Mouse (Mus musculus): Measurements from ENCODE around the gene Tomt. TPM values are rescaled to one million over a fixed set of nuclear protein-coding genes. Genes with fewer than 3 reads are reported as not detected.

The Tomt gene
- polyA plus RNA-seq, 1 experiment = not detected

DNA sequence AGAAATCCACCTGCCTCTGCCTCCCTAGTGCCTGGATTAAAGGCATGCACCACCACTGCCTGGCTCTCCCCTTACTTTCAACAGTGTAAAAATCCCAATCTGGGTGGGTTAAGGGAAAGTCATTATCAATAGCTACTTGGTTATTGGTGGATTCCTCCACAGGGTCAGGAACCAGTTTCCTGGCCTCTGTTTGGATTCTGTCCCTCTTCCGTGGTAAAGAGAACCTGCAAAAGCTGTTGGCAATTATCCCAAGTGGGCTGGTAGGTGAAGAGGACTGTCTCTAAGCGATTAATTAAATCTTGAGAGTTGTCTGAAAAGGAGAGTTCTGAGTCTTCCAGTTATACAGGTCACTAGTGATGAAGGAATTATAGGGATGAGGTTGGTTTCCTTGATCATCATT lies 32.2 kb upstream of the Tomt start:
- Histone ChIP-seq H3K4me3 (ENCODE audit: low read depth, low read length) (no peak overlapping the region), H3K27ac (ENCODE audit: insufficient read depth, low read depth, low read length) (no peak overlapping the region), H3K36me3 (ENCODE audit: control insufficient read depth, insufficient read depth, low read length) (no peaks in the 10 kb centered on the region; the same call in 1 of the 2 replicates), H3K27me3 (ENCODE audit: control insufficient read depth, insufficient read depth, low read length) (no peaks in the 10 kb centered on the region), H3K4me1 (ENCODE audit: control insufficient read depth, insufficient read depth, insufficient read length, low read length) (peaks cover 5% of the 10 kb centered on the region; the same call in 1 of the 2 replicates)
- 66% methylated on average over 2 of the region's 2 CpGs for WGBS
- TF ChIP-seq CTCF (IDR thresholded peaks at IDR 0.05; ENCODE audit: extremely low read depth, insufficient read length, insufficient replicate concordance, low read depth, low read length) = no peak
- TF ChIP-seq POLR2A (IDR thresholded peaks at IDR 0.05; ENCODE audit: low read depth, low read length) = no peak

DNA sequence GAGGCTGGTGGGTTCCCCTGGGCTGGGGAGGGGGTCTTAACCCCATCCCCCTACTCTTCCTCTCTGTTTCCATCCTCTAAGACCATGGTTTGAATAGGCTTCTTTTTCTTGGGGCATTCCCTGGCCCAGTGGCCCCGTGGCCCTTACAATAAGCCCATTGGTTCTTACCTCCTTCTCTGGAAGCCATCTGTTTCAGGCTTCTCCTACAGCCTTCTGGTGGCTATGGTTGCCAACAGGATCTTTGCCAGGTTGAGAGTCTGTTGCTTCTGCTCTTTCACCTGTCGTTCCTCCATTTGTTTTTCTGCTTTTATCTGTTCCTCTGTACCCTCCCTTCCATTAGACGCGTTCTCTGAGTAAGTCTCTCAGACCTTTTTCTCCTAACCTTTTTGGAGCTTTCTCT lies 31.4 kb upstream of the Tomt start:
- Histone ChIP-seq H3K27ac (ENCODE audit: insufficient read depth, low read depth, low read length) (no peak overlapping the region), H3K36me3 (ENCODE audit: control insufficient read depth, insufficient read depth, low read length) (no peaks in the 10 kb centered on the region; the same call in 1 of the 2 replicates), H3K4me3 (ENCODE audit: low read depth, low read length) (no peak overlapping the region), H3K4me1 (ENCODE audit: control insufficient read depth, insufficient read depth, insufficient read length, low read length) (peaks cover 5% of the 10 kb centered on the region; the same call in 1 of the 2 replicates), H3K27me3 (ENCODE audit: control insufficient read depth, insufficient read depth, low read length) (no peaks in the 10 kb centered on the region)
- TF ChIP-seq CTCF (IDR thresholded peaks at IDR 0.05; ENCODE audit: extremely low read depth, insufficient read length, insufficient replicate concordance, low read depth, low read length) = no peak
- no peak for TF ChIP-seq POLR2A (IDR thresholded peaks at IDR 0.05; ENCODE audit: low read depth, low read length)
- WGBS = 70% methylated on average over 4 of the region's 4 CpGs

DNA sequence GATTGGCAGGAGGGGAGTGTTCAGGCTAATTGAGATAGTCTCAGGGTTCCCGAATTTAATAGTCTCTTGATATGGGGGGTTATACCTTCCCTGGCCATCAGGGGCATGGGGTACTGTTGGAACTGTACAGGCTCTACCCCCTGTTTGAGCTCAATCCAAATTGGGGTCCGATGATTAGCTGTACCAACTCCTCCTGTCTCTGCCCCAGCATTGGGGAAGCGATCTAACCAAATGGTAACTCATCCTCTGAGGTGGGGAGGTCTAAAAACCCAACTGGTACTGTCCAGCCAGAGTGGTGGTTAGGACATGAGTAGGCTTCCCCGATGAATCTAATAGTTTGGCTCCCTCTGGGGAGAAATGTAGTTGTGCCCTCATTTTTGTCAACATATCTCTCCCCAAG lies 30.8 kb upstream of the Tomt start:
- Histone ChIP-seq H3K4me3 (ENCODE audit: low read depth, low read length) (no peak overlapping the region), H3K4me1 (ENCODE audit: control insufficient read depth, insufficient read depth, insufficient read length, low read length) (peaks cover 5% of the 10 kb centered on the region; the same call in 1 of the 2 replicates), H3K27ac (ENCODE audit: insufficient read depth, low read depth, low read length) (no peak overlapping the region), H3K27me3 (ENCODE audit: control insufficient read depth, insufficient read depth, low read length) (no peaks in the 10 kb centered on the region), H3K36me3 (ENCODE audit: control insufficient read depth, insufficient read depth, low read length) (no peaks in the 10 kb centered on the region; the same call in 1 of the 2 replicates)
- 94% methylated on average over 4 of the region's 4 CpGs for WGBS
- TF ChIP-seq CTCF (IDR thresholded peaks at IDR 0.05; ENCODE audit: extremely low read depth, insufficient read length, insufficient replicate concordance, low read depth, low read length) (no peak), POLR2A (IDR thresholded peaks at IDR 0.05; ENCODE audit: low read depth, low read length) (no peak)

DNA sequence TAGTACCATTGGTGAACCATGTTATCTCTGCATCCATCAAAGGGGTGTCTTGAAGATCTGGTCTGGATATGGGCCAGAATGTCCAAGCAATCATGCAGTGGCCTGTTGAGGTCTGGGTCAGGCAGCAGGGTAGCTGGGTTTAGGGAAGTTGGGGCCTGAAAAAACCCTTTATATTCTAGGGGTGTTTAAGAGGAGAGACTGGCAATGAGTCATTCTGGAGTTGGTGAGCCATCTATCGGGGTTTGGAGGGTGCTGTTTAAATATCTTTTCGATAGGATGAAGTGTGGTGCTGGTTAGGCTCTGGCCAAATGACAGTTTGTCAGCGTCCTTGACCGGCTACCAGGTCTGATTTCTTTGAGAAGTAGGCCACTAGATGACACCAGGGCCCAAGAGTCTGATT lies 29.8 kb upstream of the Tomt start:
- H3K27me3 ChIP-seq (ENCODE audit: control insufficient read depth, insufficient read depth, low read length) = no peaks in the 10 kb centered on the region
- WGBS = 85% methylated on average over 4 of the region's 4 CpGs
- no peak overlapping the region for H3K27ac ChIP-seq (ENCODE audit: insufficient read depth, low read depth, low read length)
- peaks cover 5% of the 10 kb centered on the region; the same call in 1 of the 2 replicates for H3K4me1 ChIP-seq (ENCODE audit: control insufficient read depth, insufficient read depth, insufficient read length, low read length)
- H3K4me3 ChIP-seq (ENCODE audit: low read depth, low read length) = no peak overlapping the region
- no peak for TF ChIP-seq CTCF (IDR thresholded peaks at IDR 0.05; ENCODE audit: extremely low read depth, insufficient read length, insufficient replicate concordance, low read depth, low read length)
- TF ChIP-seq POLR2A (IDR thresholded peaks at IDR 0.05; ENCODE audit: low read depth, low read length) = no peak
- no peaks in the 10 kb centered on the region; the same call in 1 of the 2 replicates for H3K36me3 ChIP-seq (ENCODE audit: control insufficient read depth, insufficient read depth, low read length)

DNA sequence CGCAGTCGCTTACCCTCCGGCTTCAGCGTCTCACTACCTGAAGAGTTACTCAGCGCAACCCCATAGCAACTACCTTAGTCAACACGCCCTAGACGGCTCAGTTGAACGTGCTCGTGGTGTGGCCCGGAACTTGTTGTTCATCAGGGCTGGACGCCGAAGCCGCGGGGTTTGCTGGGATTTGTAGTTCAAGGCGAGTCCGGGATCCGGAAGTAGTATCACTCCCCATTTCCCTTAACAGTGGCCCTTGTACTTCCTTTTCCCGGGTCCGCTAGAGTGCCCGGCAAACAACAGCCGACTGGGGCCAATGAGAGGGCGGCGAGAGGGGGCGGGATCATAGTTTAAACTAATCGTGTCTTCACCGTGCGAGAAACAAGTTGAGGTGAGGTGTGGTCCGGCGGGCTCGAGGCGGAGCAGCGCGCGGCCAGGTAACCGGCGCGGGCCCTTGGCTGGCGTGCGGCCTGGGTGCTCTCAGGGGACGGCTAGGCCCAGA lies 27.6 kb upstream of the Tomt start, which contains the start of the genes Lrrc51 and Numa1:
Gene Lrrc51, minus strand, starts transcription at position 145 of the 490 bp plus-strand sequence.
Gene Numa1, plus strand, starts transcription at position 361 of the 490 bp plus-strand sequence.
- TF ChIP-seq POLR2A (IDR thresholded peaks at IDR 0.05; ENCODE audit: low read depth, low read length) (peak; percentile 77), CTCF (IDR thresholded peaks at IDR 0.05; ENCODE audit: extremely low read depth, insufficient read length, insufficient replicate concordance, low read depth, low read length) (no peak)
- Histone ChIP-seq H3K27ac (ENCODE audit: insufficient read depth, low read depth, low read length) (peak within 1 kb of the TSS; percentile 57), H3K36me3 (ENCODE audit: control insufficient read depth, insufficient read depth, low read length) (no peaks in the 10 kb centered on the region), H3K4me1 (ENCODE audit: control insufficient read depth, insufficient read depth, insufficient read length, low read length) (no peaks in the 10 kb centered on the region; the same call in 1 of the 2 replicates), H3K4me3 (ENCODE audit: low read depth, low read length) (peak within 1 kb of the TSS; percentile 86), H3K27me3 (ENCODE audit: control insufficient read depth, insufficient read depth, low read length) (no peaks in the 10 kb centered on the region)
- WGBS = under 1% methylated on average over 40 of the region's 40 CpGs

DNA sequence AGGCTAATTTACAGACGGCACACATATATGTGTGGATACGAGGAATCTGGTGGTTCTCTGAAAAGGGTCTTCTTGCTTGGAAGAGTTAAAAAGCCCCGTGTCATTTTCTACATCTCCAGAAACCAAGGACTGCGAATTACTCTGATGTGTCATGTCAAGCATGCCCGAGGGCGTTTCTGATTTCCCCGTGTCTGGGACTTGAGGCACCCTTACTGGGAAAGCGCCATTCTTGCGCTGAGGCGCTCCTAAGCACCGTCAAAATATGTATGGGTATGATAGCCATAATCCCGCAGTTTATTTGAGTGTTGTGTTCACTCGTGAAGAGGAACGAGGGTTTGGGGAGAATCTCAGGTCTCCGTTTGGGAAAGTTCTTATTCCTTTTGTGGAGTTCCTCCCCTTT lies 27.1 kb upstream of the Tomt start:
- no peaks in the 10 kb centered on the region for H3K36me3 ChIP-seq (ENCODE audit: control insufficient read depth, insufficient read depth, low read length)
- no peaks in the 10 kb centered on the region; the same call in 1 of the 2 replicates for H3K4me1 ChIP-seq (ENCODE audit: control insufficient read depth, insufficient read depth, insufficient read length, low read length)
- WGBS = 2% methylated on average over 15 of the region's 15 CpGs
- no peak for TF ChIP-seq CTCF (IDR thresholded peaks at IDR 0.05; ENCODE audit: extremely low read depth, insufficient read length, insufficient replicate concordance, low read depth, low read length)
- no peak for TF ChIP-seq POLR2A (IDR thresholded peaks at IDR 0.05; ENCODE audit: low read depth, low read length)
- H3K27me3 ChIP-seq (ENCODE audit: control insufficient read depth, insufficient read depth, low read length) = no peaks in the 10 kb centered on the region
- peak overlapping the region; percentile 57 for H3K27ac ChIP-seq (ENCODE audit: insufficient read depth, low read depth, low read length)
- peak overlapping the region; percentile 69 for H3K4me3 ChIP-seq (ENCODE audit: low read depth, low read length)

DNA sequence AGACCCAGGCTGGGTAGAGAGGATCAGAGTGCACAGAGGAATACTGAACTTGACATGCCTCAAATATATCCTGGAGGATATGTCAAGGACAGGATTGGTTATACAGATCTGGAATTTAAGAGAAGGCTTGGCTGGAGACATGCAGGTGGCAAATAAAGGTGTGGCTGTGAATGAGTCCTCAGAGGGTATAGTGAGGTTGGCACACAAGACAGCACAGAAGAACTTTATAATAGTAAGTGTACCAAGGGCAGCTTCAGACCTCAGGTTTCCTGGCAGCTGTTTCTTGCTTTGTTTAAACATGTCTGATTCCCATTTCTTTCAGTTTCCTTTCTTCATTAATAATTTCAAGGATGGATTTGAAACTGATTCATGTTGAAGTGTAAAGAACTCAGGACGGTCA lies 26.4 kb upstream of the Tomt start:
- Histone ChIP-seq H3K36me3 (ENCODE audit: control insufficient read depth, insufficient read depth, low read length) (no peaks in the 10 kb centered on the region), H3K27ac (ENCODE audit: insufficient read depth, low read depth, low read length) (peak overlapping the region; percentile 23; the same call in 1 of the 2 replicates), H3K27me3 (ENCODE audit: control insufficient read depth, insufficient read depth, low read length) (no peaks in the 10 kb centered on the region), H3K4me3 (ENCODE audit: low read depth, low read length) (no peak overlapping the region), H3K4me1 (ENCODE audit: control insufficient read depth, insufficient read depth, insufficient read length, low read length) (no peaks in the 10 kb centered on the region; the same call in 1 of the 2 replicates)
- TF ChIP-seq POLR2A (IDR thresholded peaks at IDR 0.05; ENCODE audit: low read depth, low read length) (no peak), CTCF (IDR thresholded peaks at IDR 0.05; ENCODE audit: extremely low read depth, insufficient read length, insufficient replicate concordance, low read depth, low read length) (no peak)
- 34% methylated on average over 1 of the region's 1 CpGs for WGBS

Data from small intestine, adult 2 months (tissue).